Mouse (Mus musculus): Measurements from ENCODE around the gene Ifitm5.

Gene Ifitm5

DNA sequence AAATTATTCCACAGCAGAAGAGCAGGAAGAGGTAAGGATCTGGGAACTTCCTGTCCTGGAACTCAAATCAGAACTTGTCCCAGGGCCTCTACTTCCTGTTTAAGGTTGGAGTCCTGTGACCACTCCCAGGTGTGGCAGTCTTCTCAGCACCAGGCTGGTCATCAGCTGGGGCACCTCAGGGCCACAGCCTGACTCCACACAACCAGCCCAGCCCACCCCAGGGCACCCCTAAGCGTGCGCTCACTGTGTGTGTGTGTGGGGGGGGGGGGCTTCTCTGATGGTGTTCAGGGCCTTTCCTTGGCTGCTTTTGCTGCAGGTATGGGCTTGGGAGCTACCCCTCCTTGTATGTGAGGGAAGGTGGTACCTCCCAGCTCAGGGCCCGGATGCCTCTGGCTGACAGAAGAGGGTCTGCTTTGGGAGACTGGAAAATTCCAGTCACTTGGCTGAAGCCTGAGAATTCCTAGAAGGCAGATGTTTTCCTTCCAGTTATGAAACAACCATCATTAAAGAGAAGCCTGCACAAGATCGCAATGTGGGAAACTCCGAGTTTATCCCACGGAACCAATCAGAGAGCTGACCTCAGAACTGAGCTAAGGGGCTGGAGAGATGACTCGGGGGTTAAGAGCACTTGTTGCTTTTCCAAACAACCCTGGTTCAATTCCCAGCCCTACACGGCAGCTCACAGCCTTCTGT, 21.5 kb upstream of the Ifitm5 start:
- ChIA-PET CTCF (interaction anchor here in 3 of 4 experiments (0.6 to 1.5 kb wide), 9 partner anchors 9 to 1109 kb away, joined by 3 to 11 read pairs (median 3); no protein-coding TSS in a partner anchor), POLR2A (interaction anchor here in 3 of 4 experiments (0.7 to 5.5 kb wide), 27 partner anchors 9 to 222 kb away, joined by 3 to 79 read pairs (median 4); partner anchors contain the start of genes Hras (in 1 of the 3), Ifitm2 (in 1 of the 3), Ifitm3 (in 1 of the 3) and Lrrc56 (in 1 of the 3))

- CTCF ChIA-PET: interaction anchor here in 2 of 4 experiments (0.9 to 1.6 kb wide), 6 partner anchors 11 to 80 kb away, joined by 3 to 4 read pairs (median 3); no protein-coding TSS in a partner anchor
- POLR2A ChIA-PET: interaction anchor here in 3 of 4 experiments (0.6 to 5.5 kb wide), 24 partner anchors 8 to 152 kb away, joined by 3 to 79 read pairs (median 4); partner anchors contain the start of genes Ifitm2 (in 1 of the 3) and Pgghg (in 1 of the 3)
Observed at GRCm38 (mm10) chr7:140970931-140971330, 20.8 kb upstream of the Ifitm5 start.

DNA sequence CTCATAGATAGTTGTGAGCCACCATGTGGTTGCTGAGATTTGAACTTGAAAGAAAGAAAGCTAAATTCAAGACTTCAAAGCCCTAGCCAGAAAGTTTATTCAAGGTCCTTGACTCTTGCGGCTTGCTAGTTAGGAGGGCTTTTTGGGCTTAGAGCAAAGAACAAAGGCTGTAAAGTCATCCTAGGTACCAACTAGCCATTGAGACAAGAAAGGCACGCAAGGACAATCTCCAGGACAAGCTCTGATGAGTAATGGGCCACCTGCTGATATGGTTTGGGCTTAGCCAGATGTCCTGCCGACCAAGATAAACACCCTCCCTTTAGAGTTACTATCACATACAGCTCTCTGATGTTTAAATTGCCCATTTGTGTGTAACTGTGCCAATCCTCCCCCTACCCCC, 18.6 kb upstream of the Ifitm5 start:
- POLR2A ChIA-PET: interaction anchor here in 2 of 4 experiments (0.7 to 5.5 kb wide), 13 partner anchors 9 to 289 kb away, joined by 3 to 79 read pairs (median 9); partner anchors contain the start of gene Ifitm2 (in 1 of the 2)
- CTCF ChIA-PET: interaction anchor here in 1 of 4 experiments (1.4 to 1.6 kb wide), 2 partner anchors 9 to 60 kb away, joined by 3 to 7 read pairs; no protein-coding TSS in a partner anchor

DNA sequence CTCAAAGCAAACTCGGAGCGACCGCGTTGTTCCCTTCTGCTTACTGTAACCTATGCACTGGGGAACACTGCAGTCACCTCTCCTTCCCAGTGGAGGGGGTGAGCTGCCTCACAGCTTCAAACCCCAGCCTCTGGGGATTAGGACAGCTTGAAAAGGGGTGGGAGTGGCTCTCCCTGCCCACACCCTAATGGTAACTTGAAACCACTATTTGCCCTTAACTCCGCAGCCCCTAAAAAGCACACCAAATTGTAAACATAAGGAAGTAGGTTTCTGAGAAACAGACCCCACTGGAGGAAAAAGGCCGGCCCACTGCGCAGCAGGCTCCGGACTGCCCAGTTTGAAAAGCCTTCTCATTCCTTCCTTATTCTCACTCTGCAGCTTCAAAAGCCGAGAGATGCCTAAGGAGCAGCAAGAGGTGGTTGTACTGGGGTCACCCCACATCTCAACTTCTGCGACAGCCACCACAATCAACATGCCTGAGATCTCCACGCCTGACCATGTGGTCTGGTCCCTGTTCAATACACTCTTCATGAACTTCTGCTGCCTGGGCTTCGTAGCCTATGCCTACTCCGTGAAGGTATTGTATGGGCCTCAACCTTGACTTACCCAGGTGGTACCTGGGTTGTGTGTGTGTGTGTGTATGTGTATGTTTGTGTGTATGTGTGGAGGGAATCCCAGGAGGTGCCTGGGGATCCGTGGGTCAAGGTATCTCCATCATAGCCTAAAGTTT, 17.9 kb upstream of the Ifitm5 start:
- ChIA-PET POLR2A (interaction anchor here (0.5 to 5.5 kb wide), 45 partner anchors 8 to 507 kb away, joined by 3 to 79 read pairs (median 4); partner anchors contain the start of genes Ifitm2 (in 2 of the 4), Pgghg (in 2 of the 4), B4galnt4 (in 1 of the 4) and Gm45717 (in 1 of the 4)), CTCF (interaction anchor here (0.6 to 1.6 kb wide), 20 partner anchors 9 to 594 kb away, joined by 3 to 10 read pairs (median 3); partner anchors contain the start of gene Ifitm2 (in 1 of the 4))

GRCm38 (mm10) chr7:140966921-140967320, 16.8 kb upstream of the Ifitm5 start, which contains the start of gene Ifitm1:
TSS of gene Ifitm1 (plus strand) at chr7:140967221.
- POLR2A ChIA-PET: interaction anchor here (0.6 to 5.5 kb wide), 24 partner anchors 7 to 697 kb away, joined by 3 to 79 read pairs (median 4); partner anchors contain the start of genes Ifitm2 (in 2 of the 4), B4galnt4 (in 1 of the 4), Gm45717 (in 1 of the 4) and Pgghg (in 1 of the 4)
- CTCF ChIA-PET: interaction anchor here (0.6 to 1.3 kb wide), 9 partner anchors 8 to 231 kb away, joined by 3 to 10 read pairs (median 4); partner anchors contain the start of gene Pgghg (in 1 of the 4)

GRCm38 (mm10) chr7:140962733-140963132, 12.6 kb upstream of the Ifitm5 start:
- CTCF ChIA-PET: interaction anchor here in 2 of 4 experiments (0.6 to 0.7 kb wide), 2 partner anchors 9 to 161 kb away, joined by 3 to 4 read pairs; no protein-coding TSS in a partner anchor

GRCm38 (mm10) chr7:140961416-140961815, 11.3 kb upstream of the Ifitm5 start:
- ChIA-PET POLR2A (interaction anchor here in 2 of 4 experiments (0.6 to 7.8 kb wide), 11 partner anchors 8 to 161 kb away, joined by 3 to 79 read pairs (median 4); partner anchors contain the start of genes Ifitm1 (in 1 of the 2), Pgghg (in 1 of the 2) and Ptdss2 (in 1 of the 2)), CTCF (interaction anchor here in 2 of 4 experiments (0.6 to 0.8 kb wide), 2 partner anchors 20 to 52 kb away, joined by 4 to 7 read pairs; partner anchors contain the start of gene Pgghg (in 1 of the 2))

More at GRCm38 (mm10) chr7:140962733-140963132, 12.6 kb upstream of the Ifitm5 start:
- POLR2A ChIA-PET: interaction anchor here (0.6 to 7.8 kb wide), 25 partner anchors 7 to 1016 kb away, joined by 3 to 79 read pairs (median 4); partner anchors contain the start of genes Ifitm1 (in 1 of the 4), Pgghg (in 1 of the 4) and Scgb1c1 (in 1 of the 4)

GRCm38 (mm10) chr7:140960026-140960425, 9.9 kb upstream of the Ifitm5 start:
- CTCF ChIA-PET: interaction anchor here (0.6 to 3.6 kb wide), 36 partner anchors 8 to 217 kb away, joined by 3 to 30 read pairs (median 5); partner anchors contain the start of genes Pgghg (in 1 of the 4) and Scgb1c1 (in 1 of the 4)

GRCm38 (mm10) chr7:140959181-140959901, 9.2 kb upstream of the Ifitm5 start:
- POLR2A ChIA-PET: interaction anchor here (0.5 to 7.8 kb wide), 110 partner anchors 8 to 943 kb away, joined by 3 to 79 read pairs (median 5); partner anchors contain the start of genes Ifitm1 (in 3 of the 4), Pgghg (in 3 of the 4), Rassf7 (in 3 of the 4) and B4galnt4 (in 2 of the 4)
- CTCF ChIA-PET: interaction anchor here (0.6 to 3.6 kb wide), 44 partner anchors 8 to 217 kb away, joined by 3 to 30 read pairs (median 5); partner anchors contain the start of genes Pgghg (in 1 of the 4) and Scgb1c1 (in 1 of the 4)

More at GRCm38 (mm10) chr7:140960026-140960425, 9.9 kb upstream of the Ifitm5 start:
- POLR2A ChIA-PET: interaction anchor here (0.6 to 7.8 kb wide), 94 partner anchors 7 to 942 kb away, joined by 3 to 79 read pairs (median 5); partner anchors contain the start of genes Ifitm1 (in 3 of the 4), Pgghg (in 3 of the 4), B4galnt4 (in 2 of the 4) and Hras (in 2 of the 4)

GRCm38 (mm10) chr7:140956556-140956869, 6.4 kb upstream of the Ifitm5 start:
- POLR2A ChIA-PET: interaction anchor here (0.6 to 7.8 kb wide), 32 partner anchors 11 to 449 kb away, joined by 3 to 79 read pairs (median 4); partner anchors contain the start of genes Ifitm1 (in 2 of the 4), Pgghg (in 2 of the 4), Psmd13 (in 2 of the 4) and Sirt3 (in 2 of the 4)
- CTCF ChIA-PET: interaction anchor here in 2 of 4 experiments (0.8 to 1.5 kb wide), 4 partner anchors 11 to 92 kb away, joined by 3 to 7 read pairs (median 3); partner anchors contain the start of gene Pgghg (in 1 of the 2)

- ChIA-PET POLR2A (interaction anchor here (0.6 to 7.8 kb wide), 36 partner anchors 12 to 450 kb away, joined by 3 to 79 read pairs (median 4); partner anchors contain the start of genes Ifitm1 (in 2 of the 4), Pgghg (in 2 of the 4), Psmd13 (in 2 of the 4) and Sirt3 (in 2 of the 4)), CTCF (interaction anchor here in 1 of 4 experiments (1.2 to 1.5 kb wide), 3 partner anchors 12 to 92 kb away, joined by 3 to 7 read pairs (median 3); no protein-coding TSS in a partner anchor)
Observed at GRCm38 (mm10) chr7:140955758-140956555, 5.9 kb upstream of the Ifitm5 start, which contains the start of the genes Gm45717 and Ifitm2. TSS of gene Gm45717 (minus strand) at chr7:140955937. TSS of gene Ifitm2 (minus strand) at chr7:140955987.

GRCm38 (mm10) chr7:140955342-140955741, 5.3 kb upstream of the Ifitm5 start:
- ChIA-PET POLR2A (interaction anchor here in 2 of 4 experiments (0.9 to 5.0 kb wide), 17 partner anchors 11 to 168 kb away, joined by 3 to 45 read pairs (median 5); partner anchors contain the start of genes Pgghg (in 2 of the 2), Ptdss2 (in 2 of the 2), Ifitm1 (in 1 of the 2) and Ifitm3 (in 1 of the 2)), CTCF (interaction anchor here in 3 of 4 experiments (0.6 to 1.7 kb wide), 5 partner anchors 13 to 161 kb away, joined by 3 to 12 read pairs (median 4); partner anchors contain the start of gene Pgghg (in 1 of the 3))

DNA sequence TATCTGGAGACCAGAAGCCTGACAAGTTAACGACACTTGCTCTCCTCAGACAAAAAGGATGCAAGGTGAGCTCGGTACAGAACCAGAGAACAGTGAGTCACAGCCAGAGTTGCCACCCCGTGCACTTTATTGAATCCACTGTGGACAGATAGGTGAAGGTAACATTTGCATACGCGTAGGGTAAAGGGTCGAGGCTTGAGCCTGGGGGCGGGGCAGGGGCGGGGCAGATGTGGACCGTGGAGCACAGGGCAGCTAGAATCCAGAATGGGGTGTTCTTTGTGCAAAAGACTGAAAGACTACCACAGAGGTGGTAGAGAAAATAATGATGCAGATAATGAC, 4.6 kb upstream of the Ifitm5 start:
- POLR2A ChIA-PET: interaction anchor here in 3 of 4 experiments (0.6 to 3.7 kb wide), 24 partner anchors 11 to 723 kb away, joined by 3 to 18 read pairs (median 4); partner anchors contain the start of genes Pgghg (in 2 of the 3), Ifitm1 (in 1 of the 3), Ptdss2 (in 1 of the 3) and Sirt3 (in 1 of the 3)
- CTCF ChIA-PET: interaction anchor here in 3 of 4 experiments (0.6 to 1.7 kb wide), 5 partner anchors 13 to 162 kb away, joined by 3 to 12 read pairs (median 4); partner anchors contain the start of gene Pgghg (in 1 of the 3)

Data from embryonic stem cell, embryonic (primary cell).